Mouse (Mus musculus) lung, postnatal 0 days (tissue): ENCODE data around the gene Phactr1.

Experiments used
- CTCF ChIP-seq: IDR thresholded peaks from 2 replicates; pipeline ENCODE4 v1.5.1; 2016; ENCODE audit warnings: antibody characterized with exemption, mild to moderate bottlenecking
- EP300 ChIP-seq: IDR thresholded peaks from 2 replicates; pipeline ENCODE4 v1.6.1; 2016; ENCODE audit warnings: antibody characterized with exemption, mild to moderate bottlenecking, control low read depth

DNA sequence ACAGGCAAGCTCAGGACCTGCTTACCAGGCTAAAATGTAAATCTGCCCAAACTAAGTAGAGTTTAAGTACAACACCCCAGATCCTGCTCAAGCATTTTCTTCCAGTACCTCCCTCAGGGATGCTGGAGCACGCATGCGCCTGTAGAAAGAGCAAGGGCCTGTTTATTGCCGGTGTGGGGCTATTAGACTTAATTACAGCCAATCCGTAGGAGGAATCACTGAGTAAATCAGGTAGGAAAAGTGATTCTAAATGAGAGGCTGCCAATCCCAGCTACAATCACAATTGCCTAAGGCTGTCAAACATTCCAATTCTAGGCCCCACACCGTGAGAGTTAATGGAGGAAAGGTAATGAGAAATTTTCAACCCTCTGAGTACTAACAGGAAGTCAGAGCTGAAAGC, 477.9 kb downstream of the Phactr1 start:
- TF ChIP-seq CTCF (no peak), EP300 (no peak)
